Mouse (Mus musculus) embryonic facial prominence, embryonic 12.5 days (tissue): ENCODE data around the gene Zfp146. TPM values are rescaled to one million over a fixed set of nuclear protein-coding genes. Genes with fewer than 3 reads are reported as not detected.

Source experiments
- ATAC-seq: fragments of 200-750 bp; cut with Nextera tagmentation; 2 replicates; pipeline ENCODE4 v1.8.0; 2017; ENCODE audit not compliant: insufficient number of reproducible peaks, insufficient read depth, low FRiP score, low TSS enrichment
- H3K27ac ChIP-seq: fragments of 300-500 bp; sonication (generic); 2 replicates; pipeline ENCODE4 v1.5.1; 2016; ENCODE audit warnings: mild to moderate bottlenecking
- H3K27me3 ChIP-seq: fragments of 300-500 bp; sonication (generic); 2 replicates; pipeline ENCODE4 v1.6.1; 2016; ENCODE audit warnings: mild to moderate bottlenecking, moderate library complexity
- H3K36me3 ChIP-seq: fragments of 300-500 bp; sonication (generic); 2 replicates; pipeline ENCODE4 v1.6.1; 2016; ENCODE audit warnings: mild to moderate bottlenecking
- H3K4me1 ChIP-seq: fragments of 300-500 bp; sonication (generic); 2 replicates; pipeline ENCODE4 v1.6.1; 2016
- H3K4me2 ChIP-seq: fragments of 300-500 bp; sonication (generic); replicated peaks from 2 replicates; pipeline ENCODE4 v1.6.1; 2016; ENCODE audit warnings: mild to moderate bottlenecking, moderate library complexity
- H3K4me3 ChIP-seq: fragments of 300-500 bp; sonication (generic); 2 replicates; pipeline ENCODE4 v1.5.1; 2016; ENCODE audit warnings: mild to moderate bottlenecking
- H3K9ac ChIP-seq: fragments of 300-500 bp; sonication (generic); 2 replicates; pipeline ENCODE4 v1.6.1; 2016; ENCODE audit warnings: mild to moderate bottlenecking, moderate library complexity
- H3K9me3 ChIP-seq: fragments of 300-500 bp; sonication (generic); 2 replicates; pipeline ENCODE4 v1.6.1; 2016; ENCODE audit warnings: mild to moderate bottlenecking, moderate library complexity
- WGBS: fragments of 180-500 bp; shearing (Covaris S2); methylation state at CpG from one replicate; pipeline ENCODE4 v1.1.7; 2016; 5-methylcytosine and 5-hydroxymethylcytosine counted together
- polyA plus RNA-seq: library from polyadenylated mRNA; unstranded; fragments of >200 nt; fragmentation: Nextera tagmentation; extraction: Ambion mirVana; gene quantifications from 2 replicates; pipeline ENCODE4 v1.2.1, GENCODE M21; 2016

Gene Zfp146
- polyA plus RNA-seq, 1 experiment from 2014 or later: 20.6 TPM

DNA sequence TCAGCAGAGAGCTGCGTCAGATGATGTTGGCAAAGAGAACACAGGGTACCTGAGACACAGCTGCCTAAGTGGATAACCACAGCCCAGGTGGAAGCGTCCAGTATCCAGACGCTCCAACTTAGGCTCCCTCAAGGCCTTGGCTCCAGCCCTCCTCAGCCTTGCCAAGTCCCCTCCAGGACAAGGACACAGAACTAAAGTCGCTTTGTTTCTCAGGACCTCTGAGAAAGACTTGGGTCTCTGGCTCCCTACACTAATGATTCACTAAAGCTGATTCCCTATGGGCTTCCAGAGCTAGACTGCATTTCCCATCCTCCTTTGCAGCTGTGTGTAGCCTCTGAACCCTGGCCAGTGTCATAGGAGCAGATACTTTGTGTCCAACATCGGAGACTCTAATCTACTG lies 30.6 kb upstream of the Zfp146 start:
- no peak for ATAC-seq

DNA sequence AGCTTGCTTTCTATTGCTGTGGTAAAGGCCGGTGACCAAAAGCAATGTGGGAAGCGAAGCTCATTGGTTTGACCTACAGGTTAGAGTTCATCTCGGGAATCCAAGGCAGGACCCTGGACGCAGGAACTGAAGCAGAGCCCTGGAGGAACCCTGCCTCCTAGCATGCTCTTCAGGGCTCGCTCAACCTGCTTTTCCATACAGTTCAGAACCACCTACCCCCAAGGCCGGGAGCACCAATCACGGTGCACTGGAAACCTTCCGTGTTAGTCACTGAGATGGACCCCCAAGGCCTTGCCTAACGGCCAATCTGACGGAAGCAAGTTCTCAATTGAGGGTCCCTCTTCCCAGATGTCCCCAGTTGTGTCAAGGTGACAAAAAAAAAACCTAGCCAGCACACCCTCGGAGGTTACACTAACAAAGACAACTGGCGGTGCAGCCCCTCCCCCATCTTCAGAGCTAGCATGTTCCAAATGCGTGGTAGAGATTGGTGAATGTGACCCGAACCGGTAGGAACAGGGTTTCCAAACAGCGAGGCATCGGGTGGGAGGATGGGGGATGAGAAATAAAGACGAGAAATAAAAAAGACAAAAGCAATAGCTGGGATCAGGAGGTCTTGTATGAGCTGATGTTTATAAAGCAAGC lies 30.1 kb upstream of the Zfp146 start:
- H3K4me2 ChIP-seq: no peak overlapping the region
- whole genome bisulfite sequencing: 74% methylated on average over 18 of the region's 18 CpGs
- H3K36me3 ChIP-seq: no peaks in the 10 kb centered on the region
- H3K4me1 ChIP-seq: peaks cover 10% of the 10 kb centered on the region; the same call in 1 of the 2 replicates
- no peak overlapping the region for H3K27ac ChIP-seq
- no peak overlapping the region for H3K4me3 ChIP-seq
- no peak for ATAC-seq
- no peaks in the 10 kb centered on the region for H3K27me3 ChIP-seq
- no peak overlapping the region for H3K9ac ChIP-seq
- H3K9me3 ChIP-seq: no peaks in the 10 kb centered on the region

More for the DNA sequence above, 30.6 kb upstream of the Zfp146 start:
- Histone ChIP-seq H3K9me3 (no peaks in the 10 kb centered on the region), H3K27me3 (no peaks in the 10 kb centered on the region), H3K36me3 (no peaks in the 10 kb centered on the region), H3K9ac (no peak overlapping the region), H3K27ac (no peak overlapping the region), H3K4me2 (no peak overlapping the region), H3K4me1 (peaks cover 8% of the 10 kb centered on the region; the same call in 1 of the 2 replicates), H3K4me3 (no peak overlapping the region)
- WGBS: 79% methylated on average over 5 of the region's 5 CpGs

DNA sequence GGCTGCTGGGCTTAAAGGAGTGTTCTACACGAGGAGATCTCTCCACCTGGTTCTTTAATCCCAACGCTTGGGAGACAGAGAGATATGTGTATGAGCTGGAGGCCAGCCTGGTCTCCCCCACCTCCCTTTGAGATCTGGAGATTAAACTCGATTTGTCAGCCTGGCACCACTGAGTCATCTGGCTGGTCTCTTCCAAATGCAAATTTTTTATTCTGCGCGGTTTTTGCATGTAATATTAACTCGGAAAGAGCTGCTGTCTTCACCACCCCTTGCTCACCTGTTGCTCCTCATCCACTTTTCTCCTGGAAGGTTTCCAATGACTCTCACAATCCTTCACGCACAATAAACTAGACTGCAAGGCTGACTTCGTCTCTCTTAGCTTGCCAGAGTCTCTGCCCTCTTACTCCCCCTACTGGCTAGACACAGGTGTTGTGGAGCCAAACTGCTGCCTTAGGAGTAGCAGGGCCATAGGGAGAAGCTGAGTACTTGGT lies 29.0 kb upstream of the Zfp146 start, which contains the start of gene Capns1:
TSS of gene Capns1 (minus strand) at position 331 of the 491 bp plus-strand sequence.
- H3K4me2 ChIP-seq: peak within 1 kb of the TSS; percentile 31
- ATAC-seq: no peak
- H3K4me1 ChIP-seq: peaks cover 11% of the 10 kb centered on the region
- H3K36me3 ChIP-seq: no peaks in the 10 kb centered on the region
- no peak within 1 kb of the TSS for H3K9ac ChIP-seq
- peak within 1 kb of the TSS; percentile 46; the same call in 1 of the 2 replicates for H3K27ac ChIP-seq
- no peaks in the 10 kb centered on the region for H3K27me3 ChIP-seq
- no peak within 1 kb of the TSS for H3K4me3 ChIP-seq
- 6% methylated on average over 8 of the region's 8 CpGs for WGBS
- no peaks in the 10 kb centered on the region for H3K9me3 ChIP-seq

DNA sequence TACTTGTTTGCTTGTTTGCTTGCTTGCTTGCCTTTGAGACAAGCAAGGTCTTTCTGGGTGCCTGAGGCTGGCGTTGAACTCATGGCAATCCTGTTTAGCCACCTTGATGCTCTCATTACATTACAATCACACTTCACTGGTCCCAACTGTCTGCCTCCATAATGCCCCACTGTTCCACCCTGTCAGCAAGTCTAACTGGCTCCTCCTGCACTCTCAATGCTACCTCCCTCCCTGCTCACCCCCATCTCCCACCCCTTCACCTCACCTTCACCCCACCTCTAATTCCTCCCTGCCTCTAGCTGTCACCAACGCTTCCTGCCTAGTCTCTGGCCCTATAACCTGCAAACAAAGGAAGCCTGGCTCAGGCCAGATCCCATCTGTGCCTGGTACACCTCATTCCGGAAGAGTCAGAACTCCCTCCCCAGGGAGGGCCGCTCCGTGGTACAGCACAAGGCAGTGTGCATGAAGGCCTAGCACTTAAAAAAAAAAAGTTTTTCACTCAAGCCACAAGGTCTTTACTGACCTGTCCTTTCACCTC lies 28.1 kb upstream of the Zfp146 start:
- H3K4me2 ChIP-seq: no peak overlapping the region
- no peak for ATAC-seq
- H3K4me1 ChIP-seq: peaks cover 20% of the 10 kb centered on the region
- H3K9me3 ChIP-seq: no peaks in the 10 kb centered on the region
- no peak overlapping the region for H3K9ac ChIP-seq
- H3K27me3 ChIP-seq: no peaks in the 10 kb centered on the region
- H3K36me3 ChIP-seq: no peaks in the 10 kb centered on the region
- no peak overlapping the region for H3K4me3 ChIP-seq
- 64% methylated on average over 5 of the region's 5 CpGs for WGBS
- 0 out of 2 replicates have a peak overlapping the region, but pooled peaks have one; percentile 5 for H3K27ac ChIP-seq

DNA sequence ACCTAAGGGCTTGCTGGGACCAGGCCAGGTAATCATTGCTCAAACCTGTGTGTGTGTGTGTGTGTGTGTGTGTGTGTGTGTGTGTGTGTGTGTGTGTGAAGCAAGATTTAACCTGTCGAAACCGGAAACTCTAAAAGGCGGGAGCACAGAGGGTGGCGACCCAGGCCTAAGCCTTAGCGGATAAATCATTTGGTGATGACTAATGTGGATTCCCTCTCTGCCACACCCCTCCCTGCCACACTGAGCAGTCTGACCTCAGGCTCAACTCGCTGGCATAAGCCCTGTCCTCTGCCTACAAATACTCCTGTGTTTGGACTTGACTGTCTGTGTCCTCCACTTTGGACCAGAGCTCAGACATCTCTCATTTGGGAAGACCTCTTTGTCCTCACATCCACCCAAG lies 26.6 kb upstream of the Zfp146 start:
- Histone ChIP-seq H3K9ac (no peak overlapping the region), H3K4me2 (no peak overlapping the region), H3K4me1 (peaks cover 22% of the 10 kb centered on the region), H3K36me3 (peaks cover 12% of the 10 kb centered on the region), H3K4me3 (no peak overlapping the region), H3K27me3 (no peaks in the 10 kb centered on the region), H3K9me3 (no peaks in the 10 kb centered on the region), H3K27ac (no peak overlapping the region)
- 74% methylated on average over 6 of the region's 6 CpGs for WGBS
- no peak for ATAC-seq

DNA sequence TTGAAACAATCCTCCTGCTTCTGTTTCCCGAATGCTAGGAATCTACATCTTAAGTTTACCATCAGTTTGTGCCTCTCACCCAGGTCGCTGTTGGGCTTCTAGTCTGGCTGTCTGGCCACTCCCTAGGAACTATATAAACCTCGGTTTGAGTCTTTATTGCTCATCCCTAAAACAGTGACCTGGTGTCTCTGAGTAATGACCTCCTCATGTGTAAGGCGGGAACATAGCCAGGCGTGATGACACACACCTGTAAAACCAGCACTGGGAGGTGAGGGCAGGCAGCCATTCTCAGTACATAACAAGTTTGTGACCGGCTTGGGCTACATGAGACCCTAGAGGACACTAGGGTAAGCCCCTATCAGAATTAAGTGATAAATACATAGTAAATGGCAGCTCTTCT lies 25.9 kb upstream of the Zfp146 start:
- WGBS: 71% methylated on average over 6 of the region's 6 CpGs
- Histone ChIP-seq H3K9me3 (no peaks in the 10 kb centered on the region), H3K27me3 (no peaks in the 10 kb centered on the region), H3K27ac (no peak overlapping the region), H3K4me2 (peak overlapping the region; percentile 79), H3K4me1 (peaks cover 22% of the 10 kb centered on the region), H3K36me3 (peaks cover 19% of the 10 kb centered on the region), H3K4me3 (no peak overlapping the region), H3K9ac (no peak overlapping the region)
- no peak for ATAC-seq

DNA sequence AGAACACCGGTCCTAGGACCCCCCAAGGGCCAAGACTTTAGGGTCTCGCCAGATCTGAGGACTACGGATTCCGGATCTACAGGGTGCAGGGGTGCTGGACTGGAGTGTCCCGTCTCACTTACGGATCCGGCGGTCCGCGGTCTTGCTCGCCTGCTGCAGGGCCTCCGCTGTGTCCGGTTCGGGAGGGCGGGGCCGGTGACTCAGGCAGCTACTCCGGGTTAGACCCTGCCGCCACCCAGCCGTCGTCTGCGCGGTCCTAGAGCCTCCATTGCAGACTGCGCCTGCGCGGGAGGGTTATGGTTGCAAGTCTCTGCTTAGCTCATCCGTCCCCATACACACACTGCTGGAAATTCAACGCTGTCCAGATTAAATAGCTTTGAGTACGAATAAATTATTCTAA lies 25.3 kb upstream of the Zfp146 start:
- Histone ChIP-seq H3K4me2 (peak overlapping the region; percentile 79), H3K9ac (peak overlapping the region; percentile 77), H3K36me3 (peaks cover 25% of the 10 kb centered on the region), H3K4me1 (peaks cover 22% of the 10 kb centered on the region), H3K27me3 (no peaks in the 10 kb centered on the region), H3K4me3 (peak overlapping the region; percentile 76), H3K27ac (peak overlapping the region; percentile 87), H3K9me3 (no peaks in the 10 kb centered on the region)
- ATAC-seq: peak; percentile 82
- 1% methylated on average over 28 of the region's 28 CpGs for WGBS

- peak overlapping the region; percentile 79 for H3K4me2 ChIP-seq
- H3K27ac ChIP-seq: peak overlapping the region; percentile 87
- peak overlapping the region; percentile 76 for H3K4me3 ChIP-seq
- no peaks in the 10 kb centered on the region for H3K27me3 ChIP-seq
- peak overlapping the region; percentile 77 for H3K9ac ChIP-seq
- no peak for ATAC-seq
- no peaks in the 10 kb centered on the region for H3K9me3 ChIP-seq
- H3K36me3 ChIP-seq: peaks cover 26% of the 10 kb centered on the region
- under 1% methylated on average over 26 of the region's 26 CpGs for WGBS
- H3K4me1 ChIP-seq: peaks cover 22% of the 10 kb centered on the region
These were observed 24.7 kb upstream of the Zfp146 start for GRCm38 (mm10) chr7:30194101-30194831.

- Histone ChIP-seq H3K27ac (peak overlapping the region; percentile 87), H3K27me3 (no peaks in the 10 kb centered on the region), H3K9ac (peak overlapping the region; percentile 77), H3K9me3 (no peaks in the 10 kb centered on the region), H3K4me3 (peak overlapping the region; percentile 76), H3K4me1 (peaks cover 22% of the 10 kb centered on the region), H3K36me3 (peaks cover 32% of the 10 kb centered on the region), H3K4me2 (peak overlapping the region; percentile 79)
- peak; percentile 53; the same call in 1 of the 2 replicates for ATAC-seq
- WGBS: 1% methylated on average over 24 of the region's 26 CpGs
These were observed 24.1 kb upstream of the Zfp146 start for GRCm38 (mm10) chr7:30193581-30194100.

GRCm38 (mm10) chr7:30193013-30193412 lies 23.5 kb upstream of the Zfp146 start:
- 15% methylated on average over 9 of the region's 9 CpGs for WGBS
- H3K27ac ChIP-seq: peak overlapping the region; percentile 87; the same call in 1 of the 2 replicates
- H3K36me3 ChIP-seq: peaks cover 38% of the 10 kb centered on the region
- H3K4me1 ChIP-seq: peaks cover 22% of the 10 kb centered on the region
- H3K9me3 ChIP-seq: no peaks in the 10 kb centered on the region
- H3K4me2 ChIP-seq: peak overlapping the region; percentile 79
- peak overlapping the region; percentile 77 for H3K9ac ChIP-seq
- H3K4me3 ChIP-seq: peak overlapping the region; percentile 76
- ATAC-seq: 0 out of 2 replicates have a peak, but pooled peaks have one; percentile 22
- no peaks in the 10 kb centered on the region for H3K27me3 ChIP-seq

DNA sequence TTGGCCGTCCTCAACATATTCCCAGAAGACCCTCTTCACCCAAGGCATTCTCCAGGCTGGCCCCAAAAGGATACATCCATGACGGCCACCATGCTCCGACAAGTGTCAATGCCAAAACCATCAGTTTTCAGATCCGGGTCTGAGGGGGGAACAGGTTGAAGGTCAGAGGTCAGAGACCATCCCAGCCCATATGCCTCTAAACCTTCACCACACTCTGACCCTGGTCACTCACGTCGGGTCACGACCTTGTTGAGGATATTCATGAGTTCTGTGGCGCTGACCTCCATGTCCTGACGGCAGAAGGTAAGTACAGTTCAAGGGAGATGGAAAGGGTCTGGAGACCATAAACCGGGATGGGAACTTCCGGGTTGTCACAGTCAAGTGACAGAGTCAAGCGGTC lies 22.5 kb upstream of the Zfp146 start:
- no peak for ATAC-seq
- Histone ChIP-seq H3K27ac (no peak overlapping the region), H3K9ac (no peak overlapping the region), H3K9me3 (no peaks in the 10 kb centered on the region), H3K4me1 (peaks cover 18% of the 10 kb centered on the region), H3K4me2 (no peak overlapping the region), H3K36me3 (peaks cover 48% of the 10 kb centered on the region), H3K27me3 (no peaks in the 10 kb centered on the region), H3K4me3 (no peak overlapping the region; the same call in 1 of the 2 replicates)
- 88% methylated on average over 12 of the region's 12 CpGs for WGBS
